ENCODE assay signal across 11 mouse cellular contexts in genomic region chr5:45925879-45926410, GRCm38 (mm10).
A peak's percentile ranks its signal among the peaks of the same experiment; 100 is the strongest.
DNase-seq lines count a peak whose midpoint lies in the region; ATAC-seq lines count a peak whose summit lies in the region.
"Had no signal": no experiment of that assay in that cellular context is flagged by ENCODE, and none has a peak within 500 bp of the region (broad histone marks: within the 10 kb centered on the region; RNA-seq: fewer than 3 reads in every experiment).

No protein-coding gene starts in this region.

- 0 out of 2 replicates have a peak overlapping the region, but pooled peaks have one; percentile 8 for H3K4me2 ChIP-seq in heart, embryonic 14.5 days (ENCODE audit: low read length)
- H3K4me2 ChIP-seq in forebrain, embryonic 11.5 days (ENCODE audit: low read depth, low read length, severe bottlenecking): no peak overlapping the region
- H3K4me2 ChIP-seq: embryonic facial prominence, embryonic 12.5 days; hindbrain, embryonic 14.5 days had no signal

- H3K4me3 ChIP-seq in heart, embryonic 14.5 days (ENCODE audit: control insufficient read depth in 1 of 2, insufficient read depth in 1 of 2, low read depth in 1 of 2, low read length in 2 of 2): no peak overlapping the region
- no peak overlapping the region for H3K4me3 ChIP-seq in forebrain, embryonic 11.5 days (ENCODE audit: low read depth, low read length)
- H3K4me3 ChIP-seq: embryonic facial prominence, embryonic 12.5 days had no signal

- no peaks in the 10 kb centered on the region for H3K27me3 ChIP-seq in heart, embryonic 14.5 days (ENCODE audit: control insufficient read depth, insufficient read depth, low read length)
- H3K27me3 ChIP-seq in forebrain, embryonic 11.5 days (ENCODE audit: control insufficient read depth, insufficient read depth, low read length): no peaks in the 10 kb centered on the region
- H3K27me3 ChIP-seq: embryonic facial prominence, embryonic 12.5 days had no signal

- peak; percentile 20 for DNase-seq in urinary bladder, postnatal 14 days (ENCODE audit: low spot score)
- no peak for DNase-seq in urinary bladder, postnatal 10 days (ENCODE audit: low spot score)
- DNase-seq in kidney, postnatal 14 days: peak; percentile 2
- no peak for DNase-seq in cerebellum, postnatal 4 days (ENCODE audit: low spot score in 2 of 2)
- no peak for DNase-seq in forebrain, embryonic 11.5 days (ENCODE audit: low spot score)
- DNase-seq in adrenal gland, postnatal 14 days: no peak
- DNase-seq: thymus, adult 18-20 months had no signal

- H3K9ac ChIP-seq in heart, embryonic 14.5 days (ENCODE audit: low read length): no peak overlapping the region
- H3K9ac ChIP-seq in forebrain, embryonic 11.5 days (ENCODE audit: low read length): no peak overlapping the region
- H3K9ac ChIP-seq: embryonic facial prominence, embryonic 12.5 days; hindbrain, embryonic 14.5 days had no signal

- H3K4me1 ChIP-seq in heart, embryonic 14.5 days (ENCODE audit: control insufficient read depth in 2 of 2, insufficient read depth in 2 of 2, low read length in 2 of 2): no peaks in the 10 kb centered on the region
- H3K4me1 ChIP-seq in forebrain, embryonic 11.5 days (replicated peaks; ENCODE audit: control insufficient read depth, insufficient read depth, low read length): no peaks in the 10 kb centered on the region

- ATAC-seq in heart, embryonic 14.5 days (ENCODE audit: insufficient number of reproducible peaks, insufficient read depth, low FRiP score, low read depth): no peak
- ATAC-seq in forebrain, embryonic 11.5 days (replicated peaks; ENCODE audit: low FRiP score): no peak
- ATAC-seq: midbrain, embryonic 16.5 days had no signal

- H3K36me3 ChIP-seq in heart, embryonic 14.5 days (ENCODE audit: control insufficient read depth, insufficient read depth, low read length): no peaks in the 10 kb centered on the region
- H3K36me3 ChIP-seq in forebrain, embryonic 11.5 days (ENCODE audit: control insufficient read depth, insufficient read depth, low read length): no peaks in the 10 kb centered on the region
- H3K36me3 ChIP-seq: embryonic facial prominence, embryonic 12.5 days had no signal

- no peak overlapping the region; a peak in 1 of 4 replicates for H3K27ac ChIP-seq in heart, embryonic 14.5 days (replicated peaks in 1 of 2; ENCODE audit: control insufficient read depth in 1 of 2, insufficient read depth in 1 of 2, low read depth in 2 of 2, low read length in 2 of 2)
- H3K27ac ChIP-seq in forebrain, embryonic 11.5 days (ENCODE audit: low read depth, low read length): no peak overlapping the region
- H3K27ac ChIP-seq: embryonic facial prominence, embryonic 12.5 days; hindbrain, embryonic 14.5 days had no signal

- WGBS in heart, embryonic 14.5 days: 46% methylated on average over 9 of the region's 9 CpGs
- 72% methylated on average over 9 of the region's 9 CpGs for WGBS in forebrain, embryonic 11.5 days

- no peaks in the 10 kb centered on the region for H3K9me3 ChIP-seq in heart, embryonic 14.5 days (ENCODE audit: control insufficient read depth, low read length)
- H3K9me3 ChIP-seq in forebrain, embryonic 11.5 days (ENCODE audit: control insufficient read depth, low read length): no peaks in the 10 kb centered on the region
- H3K9me3 ChIP-seq: embryonic facial prominence, embryonic 12.5 days had no signal

Comparison
In these comparisons a context has a peak if more than half of its experiments do, and no peak if none do; other contexts are left out.
1. DNase-seq: peak in urinary bladder, postnatal 14 days (single experiment) and kidney, postnatal 14 days (single experiment); none in urinary bladder, postnatal 10 days (single experiment), cerebellum, postnatal 4 days (0 of 2), forebrain, embryonic 11.5 days (single experiment) and adrenal gland, postnatal 14 days (single experiment).